Mouse (Mus musculus) cortical plate, adult 2 months (tissue): ENCODE data around the gene Grin2b.

Experiments
- CTCF ChIP-seq: fragments of 200-500 bp; IDR thresholded peaks from 2 replicates; pipeline ENCODE4 v1.5.1; 2011; ENCODE audit warnings: mild to moderate bottlenecking, control low read depth, low read length; ENCODE audit not compliant: insufficient read depth; ENCODE audit errors: extremely low read depth
- POLR2A ChIP-seq: fragments of 200-500 bp; IDR thresholded peaks from 2 replicates; pipeline ENCODE4 v1.6.1; 2011; ENCODE audit warnings: mild to moderate bottlenecking, low read length, control low read depth; ENCODE audit not compliant: insufficient read depth; ENCODE audit errors: extremely low read depth

DNA sequence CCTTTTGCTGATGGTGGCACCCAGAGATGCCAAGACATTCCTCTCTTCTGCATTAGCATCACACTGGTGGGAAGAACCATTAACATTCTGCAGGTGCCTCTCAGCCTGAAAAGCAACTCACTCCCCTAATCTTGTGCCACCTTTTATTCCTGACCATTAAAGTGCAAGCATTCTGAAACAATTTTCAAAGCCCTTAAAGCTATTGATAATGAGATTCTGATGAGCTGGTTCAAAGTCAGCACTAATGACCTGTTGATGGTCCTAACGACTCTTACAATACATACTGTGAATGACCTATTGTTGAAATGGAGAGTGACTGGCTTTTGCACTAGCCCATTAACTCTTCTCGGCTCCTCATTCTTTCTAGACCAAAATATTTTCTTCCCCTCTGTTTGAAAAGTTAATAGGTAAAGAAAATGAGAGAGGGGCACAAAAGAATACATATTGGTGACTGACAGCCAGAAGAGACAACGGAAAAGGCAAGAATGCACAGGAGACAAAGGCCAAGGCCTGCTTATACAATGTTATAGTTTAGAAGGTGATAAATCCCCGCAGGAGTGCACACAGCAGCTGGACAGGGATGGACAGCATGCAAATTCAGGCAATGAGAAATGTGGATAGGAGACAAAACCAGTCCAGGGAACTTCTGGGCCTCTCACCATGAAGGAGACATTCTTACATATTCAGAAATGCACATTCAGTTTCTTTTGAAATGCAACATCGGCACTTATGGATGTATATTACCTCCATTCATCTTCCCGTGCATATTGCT, 59.5 kb downstream of the Grin2b start:
- TF ChIP-seq CTCF: no peak
- TF ChIP-seq POLR2A: no peak
